Mouse (Mus musculus) ES-E14 (cell line): Measurements from ENCODE around the gene Bud31.

Experiments used
- CHD2 ChIP-seq: IDR thresholded peaks from 2 replicates; pipeline ENCODE4 v1.6.1; 2014; ENCODE audit warnings: mild to moderate bottlenecking, low read depth, low read length, inconsistent platforms
- HCFC1 ChIP-seq: IDR thresholded peaks from 2 replicates; pipeline ENCODE4 v1.6.1; 2012; ENCODE audit warnings: low read length, inconsistent platforms, borderline replicate concordance; ENCODE audit not compliant: insufficient read depth
- ZNF384 ChIP-seq: IDR thresholded peaks from 2 replicates; pipeline ENCODE4 v1.6.1; 2012; ENCODE audit warnings: low read depth, low read length, inconsistent platforms

GRCm38 (mm10) chr5:145152690-145153089, 12.5 kb downstream of the Bud31 start:
- TF ChIP-seq CHD2: no peak
- no peak for TF ChIP-seq ZNF384
- no peak for TF ChIP-seq HCFC1
